Mouse (Mus musculus) ES-E14 (cell line): ENCODE results near the gene Mrpl41.

Experiments
- HCFC1 ChIP-seq: IDR thresholded peaks from 2 replicates; pipeline ENCODE4 v1.6.1; 2012; ENCODE audit warnings: low read length, inconsistent platforms, borderline replicate concordance; ENCODE audit not compliant: insufficient read depth
- ZC3H11A ChIP-seq: IDR thresholded peaks from 2 replicates; pipeline ENCODE4 v1.6.1; 2012; ENCODE audit warnings: low read depth, mild to moderate bottlenecking, inconsistent platforms, low read length, borderline replicate concordance

- no peak; the same call in 1 of the 2 replicates for TF ChIP-seq HCFC1
- no peak for TF ChIP-seq ZC3H11A
Observed at GRCm38 (mm10) chr2:24935057-24935796, 39.7 kb downstream of the Mrpl41 start, which contains the start of gene Arrdc1.
